Comparison of ENCODE assay signal across 8 mouse cellular contexts in the genomic region with DNA sequence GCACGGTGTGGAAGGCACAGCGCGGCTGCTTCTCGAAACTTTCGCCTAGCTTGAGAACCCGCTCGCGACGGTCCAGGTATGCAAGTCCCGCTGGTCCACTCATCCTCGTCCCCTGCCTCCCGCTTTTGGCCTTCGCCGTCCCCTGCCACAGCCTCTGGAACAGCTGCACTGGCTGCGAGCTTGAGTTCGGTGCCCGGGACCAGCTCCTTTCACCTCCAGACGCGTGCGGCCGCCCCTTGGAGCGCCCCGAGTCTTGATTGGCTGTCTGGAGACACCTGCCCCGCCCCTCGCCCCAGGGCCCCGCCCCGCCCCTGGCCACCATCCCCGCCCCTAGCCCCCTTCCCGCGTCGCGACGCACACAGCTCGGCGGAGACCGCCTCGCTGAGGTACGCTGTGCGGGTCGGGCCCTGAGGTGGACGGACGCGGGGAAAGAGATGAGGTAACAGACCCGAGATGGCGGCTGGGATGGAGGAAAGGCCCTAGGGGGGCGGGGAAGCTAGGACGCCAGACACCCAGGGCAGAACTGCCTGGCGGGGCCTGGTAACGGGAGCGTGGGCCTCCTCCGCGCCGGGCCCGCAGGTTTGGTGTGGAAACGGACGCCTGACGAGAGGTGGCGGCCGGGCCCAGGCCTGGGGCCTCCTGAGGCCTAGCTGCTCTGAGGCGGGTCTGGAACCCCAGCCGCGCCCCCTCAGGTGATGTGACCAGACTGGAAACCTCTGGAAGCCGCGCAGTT. TPM values are rescaled to one million over a fixed set of nuclear protein-coding genes. Genes with fewer than 3 reads are reported as not detected.
DNase-seq lines count a peak whose midpoint lies in the region; ATAC-seq lines count a peak whose summit lies in the region.

A gene (plus strand): TSS at position 332 of the 733 bp plus-strand sequence.

- under 1% methylated on average over 64 of the region's 64 CpGs for WGBS in intestine, embryonic 14.5 days

- H3K36me3 ChIP-seq in intestine, embryonic 14.5 days (ENCODE audit: control insufficient read depth, insufficient read depth, low read length): peaks cover 3% of the 10 kb centered on the region; the same call in 1 of the 2 replicates

- peak; percentile 96 for ATAC-seq in intestine, embryonic 14.5 days (replicated peaks; ENCODE audit: low FRiP score, low TSS enrichment, low read depth)
- ATAC-seq in megakaryocyte progenitor cell, adult 5-6 weeks (replicated peaks; ENCODE audit: poor library complexity): peak; percentile 96

- DNase-seq in adrenal gland, adult 18-20 months (ENCODE audit: low spot score in 2 of 2): peak; percentile 76 to 81
- DNase-seq in embryo, embryonic 10.5 days (ENCODE audit: low spot score): peak; percentile 91
- DNase-seq in gastrocnemius, postnatal 14 days: peak; percentile 79
- peak; percentile 91 for DNase-seq in intestine, embryonic 14.5 days (ENCODE audit: low spot score)
- DNase-seq in left cerebral cortex, postnatal 10 days (ENCODE audit: extremely low spot score in 1 of 2, low spot score in 2 of 2): peak; percentile 63 to 88
- peak; percentile 81 for DNase-seq in right cerebral cortex, postnatal 14 days
- peak; percentile 74 for DNase-seq in urinary bladder, postnatal 25 days (ENCODE audit: low spot score)

- H3K4me3 ChIP-seq in intestine, embryonic 14.5 days (ENCODE audit: low read depth, low read length): peak within 1 kb of the TSS; percentile 88

- H3K4me2 ChIP-seq in intestine, embryonic 14.5 days (ENCODE audit: low read length): peak within 1 kb of the TSS; percentile 79

- H3K9ac ChIP-seq in intestine, embryonic 14.5 days (ENCODE audit: low read length): peak within 1 kb of the TSS; percentile 84

- H3K27ac ChIP-seq in intestine, embryonic 14.5 days (ENCODE audit: low read depth): 0 out of 2 replicates have a peak within 1 kb of the TSS, but pooled peaks have one; percentile 23

- H3K27me3 ChIP-seq in intestine, embryonic 14.5 days (replicated peaks; ENCODE audit: control insufficient read depth, insufficient read depth, low read length): no peaks in the 10 kb centered on the region; the same call in 1 of the 2 replicates

- no peaks in the 10 kb centered on the region for H3K4me1 ChIP-seq in intestine, embryonic 14.5 days (replicated peaks; ENCODE audit: control insufficient read depth, insufficient read depth, low read length)

- no peaks in the 10 kb centered on the region for H3K9me3 ChIP-seq in intestine, embryonic 14.5 days (ENCODE audit: control insufficient read depth, low read length)

- intact Hi-C loops in gastrocnemius, postnatal 14 days (cut with DNase I; ENCODE audit: low total_unique reads): no loop called here
- intact Hi-C loops in left cerebral cortex, postnatal 10 days (cut with DNase I): no loop called here

RNA-seq across cellular contexts. Expression of the gene that starts here (rescaled TPM):
- 10 to 100 TPM; 16.2 to 20.3 TPM for total RNA-seq in adrenal gland, adult 18-20 months (2021)
- total RNA-seq in gastrocnemius, postnatal 14 days (2021): 1 to 10 TPM; 5.6 to 6.1 TPM
- polyA plus RNA-seq in intestine, embryonic 14.5 days (2014; fragmentation: Nextera tagmentation; extraction: Ambion mirVana): 33.7 and 41.9 TPM in 2 replicates
- 10 to 100 TPM; 35.4 to 40.0 TPM for total RNA-seq in left cerebral cortex, postnatal 10 days (2021)
- 12.7 and 18.7 TPM in 2 replicates for total RNA-seq in megakaryocyte progenitor cell, adult 5-6 weeks (2015)
- total RNA-seq in megakaryocyte progenitor cell, adult 5-6 weeks (2017): 11.1 and 11.7 TPM in 2 replicates

Comparison
In these comparisons a context has a peak if more than half of its experiments do, and no peak if none do; other contexts are left out.
1. Peak in every context shown above with its lines: DNase-seq, ATAC-seq, H3K4me3 ChIP-seq and H3K27ac ChIP-seq.